Mouse (Mus musculus) liver, adult 2 months (tissue): ENCODE measurements around the gene Dglucy.

Experiments used
- CTCF ChIP-seq: fragments of 200-500 bp; IDR thresholded peaks from 2 replicates; pipeline ENCODE4 v1.5.1; 2011; ENCODE audit warnings: low read depth, low read length, control low read depth
- POLR2A ChIP-seq: fragments of 200-500 bp; IDR thresholded peaks from 2 replicates; pipeline ENCODE4 v1.6.1; 2011; ENCODE audit warnings: low read length, control low read depth; ENCODE audit not compliant: insufficient read depth; ENCODE audit errors: extremely low read depth

- TF ChIP-seq CTCF = no peak
- no peak for TF ChIP-seq POLR2A
Observed at GRCm38 (mm10) chr12:100868049-100868622, 89.3 kb downstream of the Dglucy start.
